Mouse (Mus musculus): Measurements from ENCODE around the gene Napepld.
"Not testable (repeated sequence)": the region's sequence is repeated elsewhere in the genome, so short reads cannot be mapped to it uniquely, and the experiment has no call there.

Gene Napepld

DNA sequence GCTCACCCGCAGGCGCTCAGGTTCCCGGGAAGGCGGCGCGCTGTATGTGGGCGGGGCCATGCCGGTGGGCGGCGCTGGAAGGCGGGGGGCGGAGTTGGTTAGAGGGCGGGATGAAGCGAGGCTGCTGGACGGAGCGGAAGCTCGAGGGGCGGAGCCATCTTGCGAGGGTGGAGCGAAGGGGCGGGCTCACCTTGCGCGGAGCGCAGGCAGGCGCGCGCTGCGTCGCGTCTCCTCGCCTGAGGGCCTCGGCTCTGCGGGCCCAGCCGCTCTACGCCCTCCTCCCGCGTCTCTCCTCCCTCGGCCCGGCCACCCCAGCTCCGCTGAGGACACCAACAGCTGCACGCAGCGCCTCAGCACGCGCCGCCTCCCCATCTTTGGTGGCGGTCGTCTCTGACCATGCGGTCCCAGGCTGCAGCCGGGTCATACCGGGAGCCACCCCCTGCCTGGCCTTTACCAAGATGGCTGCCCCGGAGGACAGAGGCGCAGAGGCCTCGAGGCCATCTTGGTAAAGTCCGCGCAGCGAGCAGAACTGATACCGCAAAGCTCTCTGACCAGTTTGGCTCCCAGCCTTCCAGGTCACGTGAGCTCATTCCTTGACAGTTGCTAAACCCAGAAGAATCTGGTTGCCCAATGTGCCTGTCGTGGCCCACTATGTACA, at the start of gene Napepld:
TSS of gene Napepld (minus strand) at position 46 of the 658 bp plus-strand sequence.
- DNase-seq (ENCODE audit: extremely low read depth, low read depth), result peak; percentile 83

- DNase-seq (ENCODE audit: extremely low read depth, low read depth), result no peak
Observed at GRCm38 (mm10) chr5:21745966-21746365, 44.8 kb upstream of the Napepld start.

GRCm38 (mm10) chr5:21744651-21745050, 43.5 kb upstream of the Napepld start:
- DNase-seq (ENCODE audit: extremely low read depth, low read depth), result no peak

- no peak for DNase-seq (ENCODE audit: extremely low read depth, low read depth)
Observed at GRCm38 (mm10) chr5:21743606-21744005, 42.4 kb upstream of the Napepld start.

DNA sequence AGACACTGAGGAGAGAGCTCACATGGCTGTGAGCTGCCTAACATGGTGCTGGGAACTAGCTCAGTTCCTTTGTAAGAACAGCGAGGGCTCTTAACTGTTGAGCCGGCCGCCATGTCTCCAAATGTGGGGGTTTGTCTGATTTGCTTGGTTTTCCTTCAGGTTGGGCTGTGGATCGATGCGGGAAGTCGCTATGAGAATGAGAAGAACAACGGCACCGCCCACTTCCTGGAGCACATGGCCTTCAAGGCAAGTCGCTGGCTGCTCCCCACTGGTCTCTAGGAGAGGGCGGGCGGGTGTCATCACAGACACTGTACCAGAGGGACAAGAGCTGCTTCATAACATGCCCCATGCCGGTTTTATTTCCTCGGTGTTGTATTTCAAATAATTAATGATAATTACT, 38.7 kb upstream of the Napepld start:
- DNase-seq (ENCODE audit: extremely low read depth, low read depth), result no peak

- no peak for DNase-seq (ENCODE audit: extremely low read depth, low read depth)
Observed at GRCm38 (mm10) chr5:21739120-21739519, 37.9 kb upstream of the Napepld start.

DNA sequence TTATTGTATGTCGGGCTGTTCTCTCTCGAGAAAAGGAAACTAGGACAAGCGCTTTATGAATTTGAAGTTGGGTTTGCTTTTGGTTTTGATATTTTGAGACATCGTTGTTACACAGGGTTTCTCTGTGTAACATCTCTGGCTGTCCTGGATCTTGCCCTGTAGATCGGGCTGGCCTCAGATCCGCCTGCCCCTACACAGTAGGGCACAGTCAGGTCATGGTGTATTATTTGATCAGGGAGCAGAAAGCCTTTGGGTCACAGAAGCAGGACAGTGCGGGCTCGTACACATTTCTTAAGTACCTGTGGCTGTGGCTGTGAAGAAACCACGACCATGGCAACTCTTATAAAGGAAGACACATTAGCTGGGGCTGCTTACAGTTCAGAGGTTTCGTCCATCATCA, 36.4 kb upstream of the Napepld start:
- no peak for DNase-seq (ENCODE audit: extremely low read depth, low read depth)

DNA sequence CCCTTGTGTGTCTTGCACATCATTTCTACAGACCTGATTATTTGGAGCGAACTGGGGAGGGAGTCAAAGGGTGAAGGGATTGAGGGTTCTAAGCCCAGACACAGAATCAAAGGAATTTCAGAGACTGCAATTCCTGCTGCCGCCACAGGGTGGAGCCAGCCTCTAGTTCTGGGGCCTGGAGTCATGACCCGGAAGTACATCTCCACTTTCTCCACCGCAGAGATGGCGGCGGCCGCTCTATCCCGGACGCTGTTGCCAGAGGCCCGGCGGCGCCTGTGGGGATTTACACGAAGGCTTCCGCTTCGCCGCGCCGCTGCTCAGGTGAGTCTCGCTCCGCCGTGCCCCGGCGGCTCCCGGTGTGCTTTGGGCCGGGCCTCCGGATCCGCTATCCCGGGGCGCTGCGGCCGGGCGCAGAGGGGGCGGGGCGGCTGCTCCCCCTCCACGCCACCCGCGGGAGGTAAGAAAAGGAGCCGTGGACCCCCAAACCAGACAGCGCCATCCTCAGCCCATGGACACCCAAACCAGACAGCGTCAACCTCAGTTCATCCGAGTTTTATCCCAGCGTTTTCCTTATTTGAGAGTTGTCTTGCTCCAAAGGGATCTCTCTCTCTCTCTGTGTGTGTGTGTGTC, 35.9 kb upstream of the Napepld start, which contains the start of gene Pmpcb:
TSS of gene Pmpcb (plus strand) at position 186 of the 630 bp plus-strand sequence.
- peak; percentile 83 for DNase-seq (ENCODE audit: extremely low read depth, low read depth)

- DNase-seq (ENCODE audit: extremely low read depth, low read depth), result no peak
Observed at GRCm38 (mm10) chr5:21736046-21736445, 34.9 kb upstream of the Napepld start.

DNA sequence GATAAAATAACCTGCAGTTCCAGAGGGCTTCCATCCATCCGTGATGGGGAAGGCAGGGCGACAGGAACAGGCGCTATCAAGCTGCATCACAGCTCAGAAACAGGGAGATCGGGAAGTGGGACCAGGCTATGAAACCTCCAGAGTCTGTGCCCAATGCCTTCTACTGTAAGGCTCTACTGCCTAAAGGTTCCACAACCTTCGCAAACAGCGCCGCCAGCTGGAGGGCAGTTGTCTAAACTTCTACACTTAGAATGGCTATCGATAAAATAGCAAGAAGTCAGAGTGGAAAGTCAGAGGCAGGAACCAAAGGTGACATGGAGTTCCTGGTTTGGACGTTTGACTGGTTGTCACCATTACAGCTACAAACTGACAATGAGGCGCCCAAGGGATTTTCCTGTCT, 34.4 kb upstream of the Napepld start:
- DNase-seq (ENCODE audit: extremely low read depth, low read depth), result peak; percentile 93

DNA sequence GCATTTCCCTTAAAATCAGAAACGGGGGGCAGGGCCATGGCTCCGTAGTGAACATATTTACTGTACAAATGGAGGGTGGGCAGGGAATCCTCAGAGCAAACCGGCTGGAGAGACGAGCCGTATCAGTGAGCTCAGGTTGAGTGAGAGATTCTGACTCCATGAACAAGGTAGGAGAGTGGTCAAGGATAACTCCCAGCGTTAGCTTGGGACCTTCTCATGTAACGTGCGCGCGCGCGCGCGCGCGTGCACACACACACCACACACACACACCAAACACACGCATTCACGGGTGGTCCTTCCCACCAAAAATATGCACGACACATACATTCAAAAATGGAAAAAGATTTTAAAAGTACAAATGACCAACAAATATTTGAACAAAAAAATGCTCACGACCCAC, 33.9 kb upstream of the Napepld start:
- no peak for DNase-seq (ENCODE audit: extremely low read depth, low read depth)

DNA sequence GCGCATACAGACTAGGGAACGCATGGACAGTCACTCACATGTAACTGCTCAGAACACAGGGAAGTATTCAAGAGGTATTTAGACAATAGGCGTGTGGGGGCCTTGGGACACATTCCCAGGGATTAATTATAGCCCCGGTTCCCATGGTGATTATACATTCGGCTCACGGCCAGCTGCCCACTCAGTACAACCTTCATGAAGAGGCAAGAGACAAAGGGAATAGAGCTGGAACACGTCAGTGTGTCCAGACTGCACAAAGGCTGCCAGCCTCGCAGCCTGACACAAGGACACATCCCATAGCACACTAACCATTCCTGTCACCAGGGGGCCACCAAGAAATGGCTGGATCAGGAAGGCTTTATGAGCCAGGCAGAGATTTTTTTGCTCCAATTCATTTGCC, 31.7 kb upstream of the Napepld start:
- DNase-seq (ENCODE audit: extremely low read depth, low read depth), result no peak

GRCm38 (mm10) chr5:21732177-21732911, 31.1 kb upstream of the Napepld start:
- DNase-seq (ENCODE audit: extremely low read depth, low read depth), result no peak

DNA sequence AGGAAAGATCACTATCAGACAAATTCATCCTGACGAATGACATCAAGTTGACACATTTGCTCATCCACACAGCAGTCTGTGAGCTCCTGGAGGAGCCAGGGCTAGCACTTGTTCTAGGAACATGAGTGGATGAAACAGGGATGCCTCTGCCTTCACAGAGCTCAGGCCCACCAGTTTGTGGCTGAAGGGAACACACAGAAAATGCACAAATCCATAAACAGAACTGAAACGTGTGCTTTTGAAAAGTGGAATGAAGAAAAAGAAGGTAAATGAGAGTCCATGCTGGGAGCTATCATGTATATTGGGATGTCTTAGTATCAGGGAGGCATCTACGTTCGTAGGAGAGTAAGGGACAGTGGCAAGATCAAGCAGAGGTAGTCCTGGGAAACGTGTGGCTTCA, 27.9 kb upstream of the Napepld start:
- no peak for DNase-seq (ENCODE audit: extremely low read depth, low read depth)

DNA sequence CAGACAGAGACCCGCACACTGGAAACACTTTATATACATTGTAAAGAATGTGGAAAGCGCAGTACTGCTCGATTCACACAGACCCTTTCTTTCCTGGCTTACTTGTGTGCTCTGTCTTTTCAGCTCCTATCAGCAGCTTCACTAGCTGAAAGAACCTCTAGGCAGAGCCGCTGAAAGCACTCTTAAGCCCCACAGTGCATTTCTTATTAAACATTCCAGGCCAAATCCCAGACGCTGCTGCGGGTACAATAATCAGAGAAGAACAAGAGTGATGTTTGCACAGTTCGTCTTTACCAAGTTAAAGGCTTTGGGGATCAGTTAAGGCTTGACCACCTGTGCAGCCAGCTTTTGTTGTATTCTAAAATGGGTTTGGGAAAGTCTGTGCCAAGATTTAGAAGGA, 23.7 kb upstream of the Napepld start:
- DNase-seq (ENCODE audit: extremely low read depth, low read depth), result no peak

DNA sequence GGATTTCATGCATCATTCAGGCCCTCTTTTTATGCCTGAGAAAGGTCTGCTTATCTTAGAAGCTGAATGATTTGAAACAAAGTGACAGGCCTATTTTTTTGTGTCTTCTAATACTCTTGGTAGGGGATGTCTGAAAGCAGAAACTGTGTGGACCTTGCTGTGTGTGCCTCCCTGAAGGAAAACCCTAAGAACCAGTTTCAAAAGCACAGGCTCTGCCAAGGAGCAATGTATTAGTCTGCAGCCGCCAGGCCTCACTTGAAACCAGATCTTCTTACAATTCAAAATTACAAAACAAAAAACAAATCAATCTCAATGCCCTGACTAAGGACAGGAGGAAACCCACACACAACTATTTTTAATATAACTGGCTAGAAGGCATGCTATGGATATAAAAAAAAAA, 23.2 kb upstream of the Napepld start:
- no peak for DNase-seq (ENCODE audit: extremely low read depth, low read depth)

DNA sequence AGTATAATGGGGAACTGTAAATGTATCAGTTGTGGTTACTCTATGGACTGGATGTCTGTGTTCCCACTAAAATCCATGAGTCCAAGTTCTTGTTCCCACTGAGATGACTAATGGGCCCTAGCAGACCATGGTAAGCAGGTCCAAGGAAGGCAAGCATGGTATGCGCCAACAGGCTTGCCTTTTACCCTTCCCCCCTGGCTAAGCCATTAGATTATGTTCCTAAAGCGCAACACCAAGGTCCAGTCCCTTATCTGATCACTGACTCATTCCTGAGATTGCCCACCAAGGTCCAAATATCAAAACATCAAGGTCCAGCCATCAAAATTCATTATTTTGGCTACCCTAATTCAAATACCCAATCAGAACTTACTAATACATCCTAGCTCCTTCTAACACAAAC, 18.0 kb upstream of the Napepld start:
- no peak for DNase-seq (ENCODE audit: extremely low read depth, low read depth)

GRCm38 (mm10) chr5:21718546-21718945, 17.4 kb upstream of the Napepld start:
- DNase-seq (ENCODE audit: extremely low read depth, low read depth), result no peak

- no peak for DNase-seq (ENCODE audit: extremely low read depth, low read depth)
Observed at GRCm38 (mm10) chr5:21717165-21717715, 16.0 kb upstream of the Napepld start.

DNA sequence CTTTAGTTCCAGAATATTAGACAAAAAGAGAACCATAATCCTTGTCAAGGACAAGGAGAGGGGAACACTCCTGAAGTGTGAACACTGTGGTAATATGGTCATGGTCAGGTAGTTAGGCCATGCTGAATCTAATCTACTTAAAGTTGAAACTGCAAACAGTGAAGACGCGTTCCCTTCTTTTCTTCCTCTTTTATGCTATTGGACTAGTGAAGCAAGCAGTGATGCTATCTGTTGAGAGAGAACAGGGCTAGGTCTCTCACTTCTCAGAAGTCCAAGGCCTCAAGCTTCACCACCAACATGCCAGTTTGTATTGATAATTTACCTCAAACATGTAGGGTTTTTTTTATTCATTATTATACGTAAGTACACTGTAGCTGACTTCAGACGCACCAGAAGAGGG, 13.3 kb upstream of the Napepld start:
- peak; percentile 62 for DNase-seq (ENCODE audit: extremely low read depth, low read depth)

DNA sequence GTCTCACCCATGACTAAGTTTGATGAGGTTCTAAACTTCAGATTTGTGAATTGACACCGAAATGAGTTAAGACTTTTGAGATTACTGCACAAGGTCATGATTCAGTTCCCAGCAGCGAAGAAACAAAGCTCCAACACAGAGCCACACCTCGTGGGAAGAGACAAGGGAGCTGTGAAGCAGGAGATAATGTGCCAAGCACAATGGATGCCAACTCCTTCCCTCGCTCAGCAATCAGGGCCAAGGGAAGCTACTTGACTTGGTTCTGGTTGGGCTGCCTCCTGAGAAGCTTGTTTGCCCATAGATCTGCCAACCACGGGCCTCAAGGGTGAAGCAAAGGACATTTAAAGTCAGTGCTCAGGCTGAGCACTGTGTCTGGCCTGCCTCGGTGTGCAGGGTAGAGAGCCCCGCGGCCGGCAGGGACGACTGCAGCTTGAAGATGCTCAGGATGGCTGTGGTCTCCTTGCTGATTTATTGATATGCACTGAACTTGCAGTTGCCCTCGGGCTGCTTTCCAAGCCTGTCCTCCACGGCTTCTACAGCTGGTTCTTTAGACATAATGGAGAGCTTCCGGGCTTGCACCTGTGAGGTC, 11.0 kb upstream of the Napepld start:
- no peak for DNase-seq (ENCODE audit: extremely low read depth, low read depth)

- DNase-seq (ENCODE audit: extremely low read depth, low read depth), result not testable (repeated sequence)
Observed at GRCm38 (mm10) chr5:21708011-21708410, 6.8 kb upstream of the Napepld start.
